Mouse (Mus musculus) thymus, adult 2 months (tissue): ENCODE results near the gene Ncln. TPM values are rescaled to one million over a fixed set of nuclear protein-coding genes. Genes with fewer than 3 reads are reported as not detected.

Experiments used
- DNase-seq: peaks from one replicate; pipeline ENCODE4 v3.0.0; 2021
- H3K27ac ChIP-seq: fragments of 200-500 bp; 2 replicates; pipeline ENCODE4 v1.5.1; 2012; ENCODE audit warnings: low read length, control low read depth; ENCODE audit not compliant: control insufficient read depth, insufficient read depth
- H3K27me3 ChIP-seq: fragments of 200-500 bp; 2 replicates; pipeline ENCODE4 v1.6.1; 2012; ENCODE audit warnings: mild to moderate bottlenecking, low read length, moderate library complexity, mixed read lengths; ENCODE audit not compliant: control insufficient read depth, insufficient read depth
- H3K36me3 ChIP-seq: fragments of 200-500 bp; 2 replicates; pipeline ENCODE4 v1.6.1; 2012; ENCODE audit warnings: mild to moderate bottlenecking, low read length, moderate library complexity; ENCODE audit not compliant: control insufficient read depth, insufficient read depth
- H3K4me1 ChIP-seq: fragments of 200-500 bp; replicated peaks from 2 replicates; pipeline ENCODE4 v1.6.1; 2012; ENCODE audit warnings: low read length; ENCODE audit not compliant: control insufficient read depth, insufficient read depth
- H3K4me3 ChIP-seq: fragments of 200-500 bp; 2 replicates; pipeline ENCODE4 v1.5.1; 2012; ENCODE audit warnings: mild to moderate bottlenecking, low read length, control low read depth, moderate library complexity; ENCODE audit not compliant: control insufficient read depth, insufficient read depth
- CTCF ChIP-seq: fragments of 200-500 bp; IDR thresholded peaks from 2 replicates; pipeline ENCODE4 v1.5.1; 2012; ENCODE audit warnings: mild to moderate bottlenecking, control low read depth, low read length, moderate library complexity, borderline replicate concordance; ENCODE audit not compliant: control insufficient read depth, poor library complexity, insufficient read depth; ENCODE audit errors: extremely low read depth
- POLR2A ChIP-seq: fragments of 200-500 bp; IDR thresholded peaks from 2 replicates; pipeline ENCODE4 v1.6.1; 2012; ENCODE audit warnings: mild to moderate bottlenecking, low read length, control low read depth, moderate library complexity; ENCODE audit not compliant: control insufficient read depth, poor library complexity, insufficient read depth; ENCODE audit errors: extremely low read depth
- WGBS: fragments of 180-500 bp; shearing (Covaris S2); methylation state at CpG from one replicate; pipeline ENCODE4 v1.1.7; 2018; 5-methylcytosine and 5-hydroxymethylcytosine counted together
- polyA plus RNA-seq: library from polyadenylated mRNA; depleted of rRNA; stranded (reverse); fragments of >200 nt; gene quantifications from 2 replicates; pipeline ENCODE4 v1.2.3, GENCODE M21; 2012

The Ncln gene
- polyA plus RNA-seq, 1 experiment = 337 TPM

DNA sequence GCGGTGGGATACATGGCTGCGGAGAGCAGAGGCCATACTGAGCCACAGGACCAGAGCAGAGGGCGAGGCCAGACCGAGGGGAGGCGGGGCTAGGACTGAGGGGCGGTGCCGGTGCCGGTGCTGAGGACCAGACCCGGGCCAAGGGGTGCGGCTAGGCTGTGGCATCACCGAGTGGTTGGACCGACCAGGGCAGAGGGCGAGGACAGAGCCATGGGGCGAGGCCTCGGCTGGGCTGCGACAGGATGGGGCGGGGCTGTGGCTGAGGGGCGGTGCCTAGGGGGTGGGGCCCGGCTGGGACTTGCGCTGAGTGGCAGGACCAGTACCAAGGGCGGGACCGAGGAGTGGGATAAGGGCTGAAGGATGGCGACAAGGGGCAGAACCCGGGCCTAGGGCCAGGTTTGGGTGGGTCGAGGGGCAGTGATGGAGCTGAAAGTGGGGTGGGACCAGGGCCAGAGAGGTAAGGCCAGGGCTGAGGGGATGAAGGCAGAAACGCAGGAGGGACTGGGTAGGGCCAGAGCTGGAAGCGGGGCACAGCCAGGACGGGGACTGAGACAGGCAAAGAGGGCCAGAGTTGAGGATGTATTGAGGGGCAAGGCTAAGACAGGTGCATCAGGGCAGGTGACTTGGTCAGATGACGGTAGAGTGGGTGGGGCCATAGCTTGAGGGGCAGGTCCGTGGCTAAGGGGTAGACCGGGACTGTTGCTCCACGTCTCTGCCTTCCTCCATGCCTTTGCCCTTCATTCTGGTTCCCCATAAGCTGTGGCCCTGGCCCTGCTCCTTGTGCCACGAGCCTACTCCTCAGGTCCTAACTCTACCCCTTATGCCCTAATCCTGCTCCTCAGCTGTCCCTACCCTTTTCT is 31.6 kb downstream of the Ncln start:
- H3K4me1 ChIP-seq = peaks cover 11% of the 10 kb centered on the region
- no peaks in the 10 kb centered on the region; the same call in 1 of the 2 replicates for H3K27me3 ChIP-seq

DNA sequence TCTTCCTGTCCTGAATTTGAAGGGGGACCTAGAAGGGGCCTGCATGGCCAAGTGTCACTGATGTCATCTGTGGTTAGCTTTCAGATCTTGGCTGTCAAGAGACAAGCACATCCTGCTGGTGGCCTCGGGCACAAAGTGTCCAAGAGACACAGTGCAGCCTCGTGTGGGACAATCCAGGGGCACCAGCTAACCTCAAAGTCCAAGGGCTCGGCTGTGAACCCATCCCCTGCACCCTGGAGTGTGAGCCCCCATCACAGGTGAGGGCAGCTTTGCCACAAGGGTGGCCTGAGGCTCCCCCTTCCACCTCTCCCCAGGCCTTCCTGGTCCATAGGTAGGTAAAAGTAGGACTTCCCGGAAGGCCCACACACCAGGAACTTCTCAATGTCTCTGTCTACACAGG is 32.7 kb downstream of the Ncln start:
- Histone ChIP-seq H3K36me3 (no peaks in the 10 kb centered on the region), H3K4me3 (no peak overlapping the region), H3K27ac (no peak overlapping the region), H3K4me1 (peaks cover 11% of the 10 kb centered on the region), H3K27me3 (no peaks in the 10 kb centered on the region; the same call in 1 of the 2 replicates)
- TF ChIP-seq CTCF (no peak), POLR2A (no peak)
- WGBS = 46% methylated on average over 4 of the region's 4 CpGs
- DNase-seq = no peak

More for the DNA sequence above, 31.6 kb downstream of the Ncln start:
- DNase-seq = no peak
- no peak for TF ChIP-seq POLR2A
- no peak for TF ChIP-seq CTCF
- Histone ChIP-seq H3K36me3 (no peaks in the 10 kb centered on the region), H3K27ac (no peak overlapping the region), H3K4me3 (no peak overlapping the region)
- WGBS = 9% methylated on average over 33 of the region's 33 CpGs

DNA sequence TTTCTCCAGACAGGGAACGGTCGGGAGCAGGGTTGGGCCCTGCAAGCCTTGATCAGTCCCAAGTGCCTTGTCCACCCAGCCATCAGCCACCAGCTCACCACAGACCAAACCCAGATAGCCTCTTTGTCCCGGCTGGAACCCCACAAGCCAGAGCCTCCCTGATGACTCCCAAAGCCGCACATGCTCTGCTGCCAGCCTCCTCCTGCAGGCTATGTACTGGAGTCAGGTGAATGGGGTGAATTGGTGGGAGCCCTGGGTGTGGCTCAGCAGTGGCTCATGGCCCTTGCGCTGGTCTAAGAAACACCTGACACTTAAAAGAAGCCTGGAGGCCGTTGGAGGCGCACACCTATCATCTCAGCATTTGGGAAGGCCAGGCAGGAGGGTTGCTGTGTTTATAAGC is 33.3 kb downstream of the Ncln start:
- 93% methylated on average over 7 of the region's 7 CpGs for WGBS
- Histone ChIP-seq H3K36me3 (no peaks in the 10 kb centered on the region), H3K4me1 (peaks cover 11% of the 10 kb centered on the region), H3K27me3 (no peaks in the 10 kb centered on the region; the same call in 1 of the 2 replicates), H3K27ac (no peak overlapping the region), H3K4me3 (no peak overlapping the region)
- no peak for DNase-seq
- TF ChIP-seq CTCF (no peak), POLR2A (no peak)

DNA sequence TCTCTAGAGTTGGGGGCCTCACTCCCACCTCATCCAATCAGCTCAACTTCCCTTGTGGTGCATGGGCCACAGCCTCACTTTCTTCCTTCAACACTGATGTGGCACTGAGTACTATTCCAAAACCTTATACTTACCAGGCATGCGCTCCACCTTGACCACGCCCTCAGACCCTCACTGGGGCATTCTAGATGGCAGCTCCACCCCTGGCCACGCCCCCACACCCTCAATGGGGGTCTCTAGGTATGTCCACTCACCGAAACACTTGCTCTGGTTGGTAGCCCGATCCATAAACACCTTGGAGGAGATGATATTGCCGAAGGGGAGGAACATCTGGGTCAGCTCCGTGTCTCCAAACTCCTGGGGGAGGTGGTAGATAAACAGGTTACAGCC is 33.8 kb downstream of the Ncln start:
- Histone ChIP-seq H3K4me3 (no peak overlapping the region), H3K27ac (no peak overlapping the region), H3K36me3 (no peaks in the 10 kb centered on the region), H3K27me3 (no peaks in the 10 kb centered on the region; the same call in 1 of the 2 replicates), H3K4me1 (peaks cover 11% of the 10 kb centered on the region)
- 60% methylated on average over 7 of the region's 7 CpGs for WGBS
- TF ChIP-seq POLR2A = no peak
- no peak for TF ChIP-seq CTCF
- no peak for DNase-seq

DNA sequence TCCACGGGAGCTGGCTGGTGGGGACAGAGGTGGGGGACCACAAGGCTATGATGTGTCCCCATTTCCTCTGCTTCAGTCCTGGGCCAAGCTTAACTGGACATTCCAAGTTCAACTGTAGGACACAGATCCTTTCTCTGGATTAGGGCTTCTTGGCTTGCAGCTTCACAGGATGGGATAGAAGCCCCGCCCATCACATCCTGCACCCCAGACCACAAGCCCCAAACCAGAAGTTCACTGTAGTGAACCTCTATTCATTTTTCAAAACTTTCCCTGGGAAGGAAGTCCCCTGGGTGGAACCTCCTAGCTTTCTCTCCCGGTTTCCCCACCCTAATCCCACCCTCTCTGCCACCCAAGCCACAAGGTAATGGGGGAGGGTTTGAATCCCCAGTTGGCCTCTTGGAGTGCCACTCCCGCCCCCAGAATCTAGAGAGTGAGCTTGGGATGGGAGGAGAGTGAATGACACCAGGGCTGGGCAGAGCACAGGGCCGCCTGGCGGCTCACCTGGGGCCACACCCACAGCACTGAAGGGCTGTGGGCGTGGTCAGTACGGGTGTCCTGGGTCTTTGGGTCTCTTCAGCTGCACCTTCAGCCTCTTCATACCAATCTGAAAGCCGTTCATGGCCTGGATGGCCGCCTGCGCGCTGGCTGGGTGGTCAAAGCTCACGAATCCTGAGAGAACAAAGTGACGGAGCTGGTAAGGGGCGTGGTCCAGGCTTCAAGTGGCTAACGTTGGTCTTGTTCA is 34.3 kb downstream of the Ncln start:
- WGBS = 11% methylated on average over 16 of the region's 16 CpGs
- TF ChIP-seq POLR2A (no peak), CTCF (no peak)
- no peak overlapping the region for H3K4me3 ChIP-seq

DNA sequence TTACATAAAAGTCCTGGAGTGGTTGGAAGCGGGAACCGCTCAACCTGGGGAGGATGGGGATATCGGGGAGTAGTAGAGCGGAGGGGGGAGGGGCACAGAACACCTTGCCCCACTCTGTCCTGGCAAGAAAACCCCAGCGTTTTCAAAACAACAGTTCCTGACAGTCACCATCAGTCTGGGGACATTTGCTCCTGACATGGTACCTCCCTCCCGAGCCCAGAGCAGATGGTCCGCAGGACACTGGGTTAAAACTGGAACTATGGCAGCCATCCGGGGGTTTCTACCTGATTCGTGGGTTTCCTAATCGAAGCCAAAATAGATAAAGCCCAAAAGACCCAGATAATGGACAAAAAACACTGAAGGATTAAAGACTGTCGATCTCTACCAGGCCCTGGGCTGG is 35.2 kb downstream of the Ncln start:
- TF ChIP-seq CTCF = no peak
- TF ChIP-seq POLR2A = no peak
- Histone ChIP-seq H3K4me3 (no peak overlapping the region), H3K27ac (no peak overlapping the region), H3K36me3 (no peaks in the 10 kb centered on the region), H3K4me1 (peaks cover 11% of the 10 kb centered on the region), H3K27me3 (no peaks in the 10 kb centered on the region; the same call in 1 of the 2 replicates)
- no peak for DNase-seq
- WGBS = 41% methylated on average over 11 of the region's 11 CpGs

More for the DNA sequence above, 34.3 kb downstream of the Ncln start:
- H3K27ac ChIP-seq = no peak overlapping the region
- H3K27me3 ChIP-seq = no peaks in the 10 kb centered on the region; the same call in 1 of the 2 replicates
- no peak for DNase-seq
- no peaks in the 10 kb centered on the region for H3K36me3 ChIP-seq
- peaks cover 11% of the 10 kb centered on the region for H3K4me1 ChIP-seq
